Mouse (Mus musculus): ENCODE measurements around the gene Arrdc4. TPM values are rescaled to one million over a fixed set of nuclear protein-coding genes. Genes with fewer than 3 reads are reported as not detected.
A peak's percentile ranks its signal among the peaks of the same experiment; 100 is the strongest.

Gene Arrdc4
- polyA plus RNA-seq, 1 experiment from 2014 or later, result 29.5 TPM

GRCm38 (mm10) chr7:68740763-68741162 lies 8.3 kb downstream of the Arrdc4 start:
- Histone ChIP-seq H3K4me2 (replicated peaks) (no peak overlapping the region), H3K9me3 (replicated peaks) (no peaks in the 10 kb centered on the region), H3K4me3 (no peak overlapping the region), H3K4me1 (no peaks in the 10 kb centered on the region), H3K27me3 (no peaks in the 10 kb centered on the region), H3K9ac (no peak overlapping the region), H3K27ac (no peak overlapping the region), H3K36me3 (peaks cover 60% of the 10 kb centered on the region)
- no peak for ATAC-seq (ENCODE audit: low FRiP score)
- 95% methylated on average over 6 of the region's 6 CpGs for WGBS

- Histone ChIP-seq H3K4me2 (replicated peaks) (no peak overlapping the region), H3K27ac (no peak overlapping the region), H3K4me3 (no peak overlapping the region), H3K9ac (no peak overlapping the region), H3K9me3 (replicated peaks) (no peaks in the 10 kb centered on the region), H3K36me3 (peaks cover 53% of the 10 kb centered on the region), H3K4me1 (no peaks in the 10 kb centered on the region), H3K27me3 (no peaks in the 10 kb centered on the region)
- 95% methylated on average over 11 of the region's 11 CpGs for WGBS
- ATAC-seq (ENCODE audit: low FRiP score), result no peak
Measured at GRCm38 (mm10) chr7:68738676-68739399, 10.2 kb downstream of the Arrdc4 start.

GRCm38 (mm10) chr7:68726380-68726779 lies 22.7 kb downstream of the Arrdc4 start:
- Histone ChIP-seq H3K27me3 (no peaks in the 10 kb centered on the region), H3K9me3 (replicated peaks) (no peaks in the 10 kb centered on the region), H3K4me2 (replicated peaks) (no peak overlapping the region), H3K4me3 (no peak overlapping the region), H3K36me3 (no peaks in the 10 kb centered on the region), H3K27ac (no peak overlapping the region), H3K4me1 (no peaks in the 10 kb centered on the region), H3K9ac (no peak overlapping the region)
- no peak for ATAC-seq (ENCODE audit: low FRiP score)
- 94% methylated on average over 5 of the region's 5 CpGs for WGBS

- H3K9ac ChIP-seq, result no peak overlapping the region
- no peaks in the 10 kb centered on the region for H3K4me1 ChIP-seq
- no peaks in the 10 kb centered on the region for H3K9me3 ChIP-seq (replicated peaks)
- H3K27ac ChIP-seq, result no peak overlapping the region
- no peak overlapping the region for H3K4me3 ChIP-seq
- H3K4me2 ChIP-seq (replicated peaks), result no peak overlapping the region
- no peak for ATAC-seq (ENCODE audit: low FRiP score)
- H3K36me3 ChIP-seq, result no peaks in the 10 kb centered on the region
- H3K27me3 ChIP-seq, result no peaks in the 10 kb centered on the region
- 80% methylated on average over 7 of the region's 7 CpGs for WGBS
Measured at GRCm38 (mm10) chr7:68724711-68725110, 24.3 kb downstream of the Arrdc4 start.

GRCm38 (mm10) chr7:68721520-68721919 lies 27.5 kb downstream of the Arrdc4 start:
- Histone ChIP-seq H3K9me3 (replicated peaks) (no peaks in the 10 kb centered on the region), H3K4me2 (replicated peaks) (no peak overlapping the region)
- 91% methylated on average over 4 of the region's 4 CpGs for WGBS

GRCm38 (mm10) chr7:68717988-68718387 lies 31.1 kb downstream of the Arrdc4 start:
- Histone ChIP-seq H3K27me3 (no peaks in the 10 kb centered on the region), H3K9me3 (replicated peaks) (no peaks in the 10 kb centered on the region), H3K4me1 (peaks cover 9% of the 10 kb centered on the region), H3K36me3 (no peaks in the 10 kb centered on the region), H3K9ac (no peak overlapping the region), H3K4me2 (replicated peaks) (no peak overlapping the region), H3K4me3 (no peak overlapping the region), H3K27ac (no peak overlapping the region)
- ATAC-seq (ENCODE audit: low FRiP score), result peak; percentile 13; the same call in 1 of the 2 replicates

More at GRCm38 (mm10) chr7:68721520-68721919, 27.5 kb downstream of the Arrdc4 start:
- H3K4me3 ChIP-seq, result no peak overlapping the region
- no peak for ATAC-seq (ENCODE audit: low FRiP score)
- H3K9ac ChIP-seq, result no peak overlapping the region
- H3K36me3 ChIP-seq, result no peaks in the 10 kb centered on the region
- H3K4me1 ChIP-seq, result peaks cover 9% of the 10 kb centered on the region
- H3K27me3 ChIP-seq, result no peaks in the 10 kb centered on the region
- no peak overlapping the region for H3K27ac ChIP-seq

- Histone ChIP-seq H3K4me3 (no peak overlapping the region), H3K27ac (no peak overlapping the region), H3K9me3 (replicated peaks) (no peaks in the 10 kb centered on the region), H3K36me3 (no peaks in the 10 kb centered on the region), H3K4me1 (peaks cover 9% of the 10 kb centered on the region), H3K9ac (no peak overlapping the region), H3K4me2 (replicated peaks) (no peak overlapping the region; the same call in 1 of the 2 replicates), H3K27me3 (no peaks in the 10 kb centered on the region)
- WGBS, result 36% methylated on average over 10 of the region's 10 CpGs
- ATAC-seq (ENCODE audit: low FRiP score), result peak; percentile 32; the same call in 1 of the 2 replicates
Measured at GRCm38 (mm10) chr7:68717498-68717897, 31.5 kb downstream of the Arrdc4 start.

- no peak overlapping the region for H3K4me3 ChIP-seq
- H3K27ac ChIP-seq, result no peak overlapping the region
- H3K27me3 ChIP-seq, result no peaks in the 10 kb centered on the region
- no peak for ATAC-seq (ENCODE audit: low FRiP score)
- peaks cover 9% of the 10 kb centered on the region for H3K4me1 ChIP-seq
- 76% methylated on average over 8 of the region's 8 CpGs for whole genome bisulfite sequencing
- no peaks in the 10 kb centered on the region for H3K9me3 ChIP-seq (replicated peaks)
- H3K36me3 ChIP-seq, result no peaks in the 10 kb centered on the region
- H3K4me2 ChIP-seq (replicated peaks), result no peak overlapping the region
- no peak overlapping the region for H3K9ac ChIP-seq
Measured at GRCm38 (mm10) chr7:68716926-68717325, 32.1 kb downstream of the Arrdc4 start.

GRCm38 (mm10) chr7:68712928-68713327 lies 36.1 kb downstream of the Arrdc4 start:
- ATAC-seq (ENCODE audit: low FRiP score), result no peak
- Histone ChIP-seq H3K4me2 (replicated peaks) (no peak overlapping the region), H3K9ac (no peak overlapping the region), H3K27ac (no peak overlapping the region), H3K4me1 (peaks cover 9% of the 10 kb centered on the region), H3K27me3 (no peaks in the 10 kb centered on the region), H3K9me3 (replicated peaks) (no peaks in the 10 kb centered on the region), H3K4me3 (no peak overlapping the region), H3K36me3 (no peaks in the 10 kb centered on the region)
- 91% methylated on average over 1 of the region's 1 CpGs for WGBS

GRCm38 (mm10) chr7:68712425-68712824 lies 36.6 kb downstream of the Arrdc4 start:
- 84% methylated on average over 3 of the region's 3 CpGs for WGBS
- no peaks in the 10 kb centered on the region for H3K27me3 ChIP-seq

GRCm38 (mm10) chr7:68709319-68709573 lies 39.8 kb downstream of the Arrdc4 start:
- no peak overlapping the region for H3K4me3 ChIP-seq
- no peaks in the 10 kb centered on the region for H3K9me3 ChIP-seq (replicated peaks)
- H3K4me2 ChIP-seq (replicated peaks), result no peak overlapping the region
- H3K36me3 ChIP-seq, result no peaks in the 10 kb centered on the region
- no peak overlapping the region for H3K9ac ChIP-seq
- no peak overlapping the region for H3K27ac ChIP-seq
- no peaks in the 10 kb centered on the region for H3K4me1 ChIP-seq
- ATAC-seq (ENCODE audit: low FRiP score), result no peak
- no peaks in the 10 kb centered on the region for H3K27me3 ChIP-seq
- WGBS, result 76% methylated on average over 1 of the region's 1 CpGs

More at GRCm38 (mm10) chr7:68712425-68712824, 36.6 kb downstream of the Arrdc4 start:
- Histone ChIP-seq H3K9me3 (replicated peaks) (no peaks in the 10 kb centered on the region), H3K4me3 (no peak overlapping the region), H3K4me1 (peaks cover 4% of the 10 kb centered on the region), H3K27ac (no peak overlapping the region), H3K36me3 (no peaks in the 10 kb centered on the region), H3K4me2 (replicated peaks) (no peak overlapping the region), H3K9ac (no peak overlapping the region)
- ATAC-seq (ENCODE audit: low FRiP score), result no peak

- WGBS, result 79% methylated on average over 3 of the region's 3 CpGs
- H3K9ac ChIP-seq, result no peak overlapping the region
Measured at GRCm38 (mm10) chr7:68708563-68709318, 40.3 kb downstream of the Arrdc4 start.

GRCm38 (mm10) chr7:68705162-68705561 lies 43.9 kb downstream of the Arrdc4 start:
- Histone ChIP-seq H3K4me3 (no peak overlapping the region), H3K9ac (no peak overlapping the region), H3K4me1 (no peaks in the 10 kb centered on the region), H3K36me3 (no peaks in the 10 kb centered on the region), H3K27me3 (no peaks in the 10 kb centered on the region), H3K4me2 (replicated peaks) (no peak overlapping the region), H3K27ac (no peak overlapping the region), H3K9me3 (replicated peaks) (no peaks in the 10 kb centered on the region)
- WGBS, result 90% methylated on average over 7 of the region's 7 CpGs
- no peak for ATAC-seq (ENCODE audit: low FRiP score)

More at GRCm38 (mm10) chr7:68708563-68709318, 40.3 kb downstream of the Arrdc4 start:
- no peak overlapping the region for H3K4me2 ChIP-seq (replicated peaks)
- H3K36me3 ChIP-seq, result no peaks in the 10 kb centered on the region
- H3K4me1 ChIP-seq, result no peaks in the 10 kb centered on the region
- H3K4me3 ChIP-seq, result no peak overlapping the region
- H3K27me3 ChIP-seq, result no peaks in the 10 kb centered on the region
- no peak for ATAC-seq (ENCODE audit: low FRiP score)
- no peaks in the 10 kb centered on the region for H3K9me3 ChIP-seq (replicated peaks)
- H3K27ac ChIP-seq, result no peak overlapping the region
